Mouse (Mus musculus) liver, postnatal 0 days (tissue): ENCODE data around the gene Chrm3. TPM values are rescaled to one million over a fixed set of nuclear protein-coding genes. Genes with fewer than 3 reads are reported as not detected.
A peak's percentile ranks its signal among the peaks of the same experiment; 100 is the strongest.

Experiments used
- ATAC-seq: fragments of 200-750 bp; cut with Nextera tagmentation; 2 replicates; pipeline ENCODE4 v1.8.0; 2017; ENCODE audit warnings: mild to moderate bottlenecking, moderate library complexity
- DNase-seq: peaks from one replicate; pipeline ENCODE4 v3.0.0-alpha.2; 2016
- H3K27ac ChIP-seq: fragments of 300-500 bp; sonication (generic); 2 replicates; pipeline ENCODE4 v1.5.1; 2014; ENCODE audit warnings: antibody characterized with exemption, moderate library complexity, mild to moderate bottlenecking, low read depth
- H3K27me3 ChIP-seq: fragments of 300-500 bp; sonication (generic); 2 replicates; pipeline ENCODE4 v1.6.1; 2014; ENCODE audit warnings: low read length, control low read depth, mixed read lengths; ENCODE audit not compliant: insufficient read depth
- H3K36me3 ChIP-seq: fragments of 300-500 bp; sonication (generic); replicated peaks from 2 replicates; pipeline ENCODE4 v1.6.1; 2014; ENCODE audit warnings: mild to moderate bottlenecking, control low read depth, low read length, moderate library complexity, mixed read lengths; ENCODE audit not compliant: insufficient read depth
- H3K4me1 ChIP-seq: fragments of 300-500 bp; sonication (generic); 2 replicates; pipeline ENCODE4 v1.6.1; 2014; ENCODE audit warnings: antibody characterized with exemption, mild to moderate bottlenecking, control low read depth; ENCODE audit not compliant: insufficient read depth
- H3K4me2 ChIP-seq: fragments of 300-500 bp; sonication (generic); 2 replicates; pipeline ENCODE4 v1.6.1; 2014; ENCODE audit warnings: low read depth, mild to moderate bottlenecking, low read length, moderate library complexity, mixed read lengths
- H3K4me3 ChIP-seq: fragments of 300-500 bp; sonication (generic); 2 replicates; pipeline ENCODE4 v1.5.1; 2014; ENCODE audit warnings: low read depth, low read length
- H3K9ac ChIP-seq: fragments of 300-500 bp; sonication (generic); replicated peaks from 2 replicates; pipeline ENCODE4 v1.6.1; 2014; ENCODE audit warnings: mild to moderate bottlenecking, moderate library complexity
- H3K9me3 ChIP-seq: fragments of 300-500 bp; sonication (generic); 2 replicates; pipeline ENCODE4 v1.6.1; 2016; ENCODE audit warnings: mild to moderate bottlenecking, control low read depth, low read length, mixed read lengths
- CTCF ChIP-seq: sonication (generic); IDR thresholded peaks from 2 replicates; pipeline ENCODE4 v1.5.1; 2016; ENCODE audit warnings: antibody characterized with exemption, low read depth
- EP300 ChIP-seq: IDR thresholded peaks from 2 replicates; pipeline ENCODE4 v1.6.1; 2016; ENCODE audit warnings: antibody characterized with exemption, low read depth, mild to moderate bottlenecking
- WGBS: fragments of 180-500 bp; shearing (Covaris S2); extraction: QIAGEN DNeasy Blood & Tissue Kit; methylation state at CpG from one replicate; pipeline ENCODE4 v1.1.7; 2014; ENCODE audit not compliant: insufficient replicate concordance; 5-methylcytosine and 5-hydroxymethylcytosine counted together
- polyA plus RNA-seq: library from polyadenylated mRNA; unstranded; fragments of >200 nt; fragmentation: Nextera tagmentation; extraction: Ambion mirVana; gene quantifications from 2 replicates; pipeline ENCODE4 v1.2.1, GENCODE M21; 2015

Gene Chrm3
- polyA plus RNA-seq, 1 experiment from 2014 or later = not detected

GRCm38 (mm10) chr13:10284331-10284730 is 76.3 kb downstream of the Chrm3 start:
- no peak overlapping the region for H3K4me3 ChIP-seq
- no peaks in the 10 kb centered on the region for H3K4me1 ChIP-seq
- WGBS = 69% methylated on average over 4 of the region's 4 CpGs
- H3K4me2 ChIP-seq = no peak overlapping the region
- no peaks in the 10 kb centered on the region for H3K27me3 ChIP-seq
- no peaks in the 10 kb centered on the region for H3K9me3 ChIP-seq
- DNase-seq = no peak
- H3K9ac ChIP-seq = no peak overlapping the region
- TF ChIP-seq CTCF (no peak), EP300 (no peak)
- no peak for ATAC-seq
- no peaks in the 10 kb centered on the region for H3K36me3 ChIP-seq
- H3K27ac ChIP-seq = no peak overlapping the region

GRCm38 (mm10) chr13:10274907-10275306 is 85.7 kb downstream of the Chrm3 start:
- no peak for DNase-seq
- no peak overlapping the region for H3K27ac ChIP-seq
- H3K4me1 ChIP-seq = no peaks in the 10 kb centered on the region
- no peaks in the 10 kb centered on the region for H3K27me3 ChIP-seq
- H3K4me2 ChIP-seq = no peak overlapping the region
- ATAC-seq = no peak
- no peaks in the 10 kb centered on the region for H3K9me3 ChIP-seq
- H3K4me3 ChIP-seq = no peak overlapping the region
- no peaks in the 10 kb centered on the region for H3K36me3 ChIP-seq
- TF ChIP-seq CTCF = no peak
- TF ChIP-seq EP300 = no peak
- 55% methylated on average over 1 of the region's 1 CpGs for WGBS
- no peak overlapping the region for H3K9ac ChIP-seq

GRCm38 (mm10) chr13:10263784-10264183 is 96.9 kb downstream of the Chrm3 start:
- H3K36me3 ChIP-seq = no peaks in the 10 kb centered on the region
- no peak overlapping the region for H3K4me2 ChIP-seq
- no peaks in the 10 kb centered on the region for H3K4me1 ChIP-seq
- DNase-seq (no peak), ATAC-seq (no peak)
- no peaks in the 10 kb centered on the region for H3K27me3 ChIP-seq
- no peak for TF ChIP-seq CTCF
- TF ChIP-seq EP300 = no peak
- H3K9ac ChIP-seq = no peak overlapping the region
- H3K4me3 ChIP-seq = no peak overlapping the region
- WGBS = 73% methylated on average over 3 of the region's 3 CpGs
- H3K9me3 ChIP-seq = no peaks in the 10 kb centered on the region
- H3K27ac ChIP-seq = no peak overlapping the region

- Histone ChIP-seq H3K36me3 (no peaks in the 10 kb centered on the region), H3K4me1 (no peaks in the 10 kb centered on the region), H3K4me3 (no peak overlapping the region), H3K9me3 (no peaks in the 10 kb centered on the region), H3K27me3 (no peaks in the 10 kb centered on the region), H3K4me2 (no peak overlapping the region), H3K27ac (no peak overlapping the region), H3K9ac (no peak overlapping the region)
- no peak for TF ChIP-seq CTCF
- TF ChIP-seq EP300 = no peak
- no peak for DNase-seq
- peak; percentile 61; the same call in 1 of the 2 replicates for ATAC-seq
Measured at GRCm38 (mm10) chr13:10253049-10253448, 107.6 kb downstream of the Chrm3 start.

- no peak overlapping the region for H3K9ac ChIP-seq
- no peak for ATAC-seq
- no peaks in the 10 kb centered on the region for H3K27me3 ChIP-seq
- H3K27ac ChIP-seq = no peak overlapping the region
- no peaks in the 10 kb centered on the region for H3K36me3 ChIP-seq
- H3K4me1 ChIP-seq = no peaks in the 10 kb centered on the region
- H3K4me2 ChIP-seq = no peak overlapping the region
- WGBS = 74% methylated on average over 5 of the region's 5 CpGs
- TF ChIP-seq CTCF (no peak), EP300 (no peak)
- H3K4me3 ChIP-seq = no peak overlapping the region
- H3K9me3 ChIP-seq = no peaks in the 10 kb centered on the region
- DNase-seq = no peak
Measured at GRCm38 (mm10) chr13:10251499-10252179, 109.0 kb downstream of the Chrm3 start.

GRCm38 (mm10) chr13:10244243-10244998 is 116.2 kb downstream of the Chrm3 start:
- Histone ChIP-seq H3K4me1 (no peaks in the 10 kb centered on the region), H3K4me3 (no peak overlapping the region), H3K9ac (no peak overlapping the region), H3K4me2 (no peak overlapping the region), H3K27ac (no peak overlapping the region), H3K9me3 (no peaks in the 10 kb centered on the region), H3K27me3 (no peaks in the 10 kb centered on the region), H3K36me3 (no peaks in the 10 kb centered on the region)
- TF ChIP-seq CTCF = no peak
- TF ChIP-seq EP300 = no peak
- ATAC-seq (no peak), DNase-seq (no peak)
- WGBS = 35% methylated on average over 1 of the region's 1 CpGs
